Mouse (Mus musculus) spleen, adult 2 months (tissue): ENCODE measurements at regions not wholly inside any gene's neighbourhood (a gene's known extent, or its start where the extent isn't known, plus 50 kb on each side); places are given as distances from the start of the nearest gene placed in this dataset.

Experiments used
- CTCF ChIP-seq: fragments of 200-500 bp; IDR thresholded peaks from 2 replicates; pipeline ENCODE4 v1.5.1; 2011; ENCODE audit warnings: mild to moderate bottlenecking, inconsistent platforms; ENCODE audit not compliant: insufficient read depth, insufficient read length, insufficient replicate concordance; ENCODE audit errors: extremely low read depth
- POLR2A ChIP-seq: fragments of 200-500 bp; IDR thresholded peaks from 2 replicates; pipeline ENCODE4 v1.6.1; 2011; ENCODE audit warnings: low read depth, low read length, inconsistent platforms

DNA sequence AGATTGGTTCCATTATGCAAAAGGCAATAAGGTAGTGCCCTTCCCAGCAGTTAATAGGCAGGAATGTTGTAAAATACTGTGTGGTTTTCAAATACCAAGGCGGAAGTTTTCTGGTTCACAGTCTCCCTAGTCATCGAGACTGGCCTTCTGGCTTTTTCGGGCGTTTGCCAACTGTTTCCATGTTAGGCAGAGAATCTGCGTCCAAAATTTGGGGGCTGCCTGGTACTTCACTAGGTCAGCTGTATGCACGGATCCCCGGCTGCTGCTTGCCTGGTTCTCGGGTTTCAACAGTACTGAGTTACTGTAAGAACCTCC is 204.7 kb upstream of the Prep start:
- TF ChIP-seq CTCF: no peak
- no peak for TF ChIP-seq POLR2A
